Mouse (Mus musculus) heart, embryonic 13.5 days (tissue): ENCODE data around the gene Cir1. TPM values are rescaled to one million over a fixed set of nuclear protein-coding genes. Genes with fewer than 3 reads are reported as not detected.

ENCODE experiments used
- ATAC-seq: fragments of 200-750 bp; cut with Nextera tagmentation; 2 replicates; pipeline ENCODE4 v1.8.0; 2017; ENCODE audit warnings: moderate TSS enrichment; ENCODE audit not compliant: insufficient number of reproducible peaks, low FRiP score, low TSS enrichment; ENCODE audit errors: extremely low read depth
- H3K27ac ChIP-seq: fragments of 300-500 bp; sonication (generic); replicated peaks from 2 replicates; pipeline ENCODE4 v1.5.1; 2015; ENCODE audit warnings: moderate library complexity, mild to moderate bottlenecking, inconsistent platforms
- H3K27me3 ChIP-seq: fragments of 300-500 bp; sonication (generic); replicated peaks from 2 replicates; pipeline ENCODE4 v1.6.1; 2015; ENCODE audit warnings: mild to moderate bottlenecking, inconsistent platforms
- H3K36me3 ChIP-seq: fragments of 300-500 bp; sonication (generic); 2 replicates; pipeline ENCODE4 v1.6.1; 2015; ENCODE audit warnings: mild to moderate bottlenecking, inconsistent platforms
- H3K4me1 ChIP-seq: fragments of 300-500 bp; sonication (generic); 2 replicates; pipeline ENCODE4 v1.6.1; 2015; ENCODE audit warnings: inconsistent platforms
- H3K4me2 ChIP-seq: fragments of 300-500 bp; sonication (generic); 2 replicates; pipeline ENCODE4 v1.6.1; 2015; ENCODE audit warnings: inconsistent platforms, mild to moderate bottlenecking, moderate library complexity
- H3K4me3 ChIP-seq: fragments of 300-500 bp; sonication (generic); 2 replicates; pipeline ENCODE4 v1.5.1; 2015; ENCODE audit warnings: moderate library complexity, mild to moderate bottlenecking, inconsistent platforms
- H3K9ac ChIP-seq: fragments of 300-500 bp; sonication (generic); 2 replicates; pipeline ENCODE4 v1.6.1; 2015; ENCODE audit warnings: inconsistent platforms, mild to moderate bottlenecking, moderate library complexity
- H3K9me3 ChIP-seq: fragments of 300-500 bp; sonication (generic); 2 replicates; pipeline ENCODE4 v1.6.1; 2016; ENCODE audit warnings: inconsistent platforms
- WGBS: fragments of 180-500 bp; shearing (Covaris S2); methylation state at CpG from one replicate; pipeline ENCODE4 v1.1.7; 2015; ENCODE audit warnings: mixed read lengths; 5-methylcytosine and 5-hydroxymethylcytosine counted together
- polyA plus RNA-seq: library from polyadenylated mRNA; unstranded; fragments of >200 nt; fragmentation: Nextera tagmentation; extraction: Ambion mirVana; gene quantifications from 2 replicates; pipeline ENCODE4 v1.2.1, GENCODE M21; 2015

The Cir1 gene
- polyA plus RNA-seq, 1 experiment from 2014 or later, result 14.5 TPM

DNA sequence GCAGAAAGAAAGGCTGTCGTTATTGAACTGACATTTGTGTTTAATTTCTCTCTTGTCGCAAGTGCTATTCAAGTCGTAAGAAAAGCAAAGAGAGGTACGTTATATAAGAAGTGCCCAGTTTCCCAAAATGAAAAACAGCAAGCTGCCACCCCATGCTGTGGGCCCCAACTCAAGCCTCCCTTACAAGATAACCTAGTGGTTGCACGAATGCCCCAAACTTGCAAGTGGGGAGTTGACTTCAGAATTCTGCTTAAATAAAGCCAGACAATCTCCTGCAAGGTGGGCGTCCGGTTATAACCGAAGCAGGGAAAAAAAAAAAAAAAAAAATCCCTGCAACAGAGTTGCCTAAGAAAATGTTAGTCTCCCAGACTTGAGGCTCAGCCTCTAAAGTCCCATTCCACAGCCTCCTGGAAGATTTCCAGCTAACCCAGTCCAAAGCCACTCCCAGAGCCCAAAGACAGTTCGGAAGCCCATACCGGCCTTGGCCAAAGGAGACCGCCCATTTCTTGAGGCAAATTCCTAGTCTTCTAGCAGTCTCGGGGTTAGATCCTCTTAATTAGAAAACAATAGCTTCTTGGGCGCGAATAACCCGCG lies 49.2 kb downstream of the Cir1 start:
- H3K27me3 ChIP-seq, result peaks cover 64% of the 10 kb centered on the region
- no peak overlapping the region for H3K27ac ChIP-seq
- ATAC-seq, result no peak
- peaks cover 3% of the 10 kb centered on the region; the same call in 1 of the 2 replicates for H3K9me3 ChIP-seq
- H3K4me2 ChIP-seq, result peak overlapping the region; percentile 84
- peaks cover 27% of the 10 kb centered on the region for H3K4me1 ChIP-seq
- H3K36me3 ChIP-seq, result no peaks in the 10 kb centered on the region
- peak overlapping the region; percentile 73 for H3K9ac ChIP-seq
- H3K4me3 ChIP-seq, result peak overlapping the region; percentile 55
- WGBS, result 11% methylated on average over 16 of the region's 16 CpGs

DNA sequence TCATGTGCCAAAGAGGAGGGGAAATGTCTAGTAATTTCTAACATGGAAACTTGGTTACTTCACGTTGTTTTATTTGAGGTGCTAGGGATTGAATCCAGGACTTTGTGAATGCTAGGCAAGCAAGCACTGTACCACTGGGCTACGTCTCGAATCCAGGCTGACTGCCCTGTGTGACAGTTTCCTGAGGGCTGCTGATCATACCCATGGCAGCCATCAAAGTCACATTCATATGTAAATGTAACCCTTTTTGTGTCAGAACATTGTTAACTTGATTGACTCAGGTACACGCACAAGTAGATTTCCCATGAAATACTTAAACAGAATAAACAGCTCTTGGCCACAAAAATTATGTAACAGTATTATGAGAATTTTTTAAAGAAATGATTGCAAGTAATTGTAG lies 63.8 kb downstream of the Cir1 start:
- no peak overlapping the region for H3K4me2 ChIP-seq
- H3K36me3 ChIP-seq, result no peaks in the 10 kb centered on the region
- H3K9ac ChIP-seq, result no peak overlapping the region
- H3K27ac ChIP-seq, result no peak overlapping the region
- H3K27me3 ChIP-seq, result no peaks in the 10 kb centered on the region
- H3K4me3 ChIP-seq, result no peak overlapping the region
- no peak for ATAC-seq
- 0 out of 2 replicates have a peak, but pooled peaks cover 8% of the 10 kb centered on the region for H3K9me3 ChIP-seq
- WGBS, result 78% methylated on average over 4 of the region's 4 CpGs
- H3K4me1 ChIP-seq, result no peaks in the 10 kb centered on the region

DNA sequence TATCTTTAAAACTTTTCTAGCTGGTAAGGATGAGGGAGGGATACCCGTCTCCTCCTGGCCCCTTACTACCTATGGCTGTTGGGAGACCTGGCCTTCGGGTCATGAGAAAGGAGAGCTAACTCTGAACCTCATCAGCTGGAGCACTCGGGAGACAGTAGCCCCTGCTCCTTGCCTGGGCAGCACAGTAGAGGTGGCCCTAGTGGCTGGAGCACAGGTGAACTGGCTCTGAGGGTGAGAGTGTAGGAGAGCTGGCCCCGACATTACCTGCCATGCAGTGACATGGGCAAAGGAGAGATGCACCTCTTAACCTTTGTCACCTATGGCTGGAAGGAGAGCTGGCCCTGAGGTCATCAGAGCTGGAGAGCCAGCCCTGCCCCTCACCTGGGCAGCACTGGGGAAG lies 71.2 kb downstream of the Cir1 start:
- no peak overlapping the region for H3K4me2 ChIP-seq
- no peak overlapping the region for H3K9ac ChIP-seq
- H3K36me3 ChIP-seq, result no peaks in the 10 kb centered on the region
- H3K4me3 ChIP-seq, result no peak overlapping the region
- 0 out of 2 replicates have a peak, but pooled peaks cover 4% of the 10 kb centered on the region for H3K9me3 ChIP-seq
- no peak; the same call in 1 of the 2 replicates for ATAC-seq
- no peaks in the 10 kb centered on the region for H3K4me1 ChIP-seq
- 68% methylated on average over 4 of the region's 4 CpGs for WGBS
- H3K27me3 ChIP-seq, result 0 out of 2 replicates have a peak, but pooled peaks cover 4% of the 10 kb centered on the region
- H3K27ac ChIP-seq, result no peak overlapping the region

Other genes starting within 250 kb of the Cir1 start
- 64.1 and 69.6 TPM in 2 replicates for gene Ola1, start 93.8 kb downstream of the Cir1 start, polyA plus RNA-seq
- gene Sp9, start 40.8 kb downstream of the Cir1 start, polyA plus RNA-seq, result 0.04 TPM in 1 of 2 replicates, not detected in the other
- 12.0 and 14.3 TPM in 2 replicates for gene Scrn3, start 100 bp downstream of the Cir1 start, polyA plus RNA-seq
- 4.8 and 4.9 TPM in 2 replicates for gene Gpr155, start 73.9 kb upstream of the Cir1 start, polyA plus RNA-seq
- gene Wipf1, start 217.0 kb upstream of the Cir1 start, polyA plus RNA-seq, result 4.0 and 5.0 TPM in 2 replicates